Mouse (Mus musculus): ENCODE data around the gene Polr3c. TPM values are rescaled to one million over a fixed set of nuclear protein-coding genes. Genes with fewer than 3 reads are reported as not detected.

Polr3c gene
- total and polyA plus RNA-seq, 2 experiments from 2014 or later: 15.6 to 28.4 TPM

GRCm38 (mm10) chr3:96715854-96716253 is 11.6 kb downstream of the Polr3c start:
- H3K27me3 ChIP-seq (ENCODE audit: insufficient read depth, low read length): no peaks in the 10 kb centered on the region
- TF ChIP-seq CTCF (IDR thresholded peaks at IDR 0.05; ENCODE audit: low read depth): no peak
- ATAC-seq (no peak), DNase-seq (no peak)
- H3K9ac ChIP-seq: no peak overlapping the region
- WGBS: 86% methylated on average over 2 of the region's 2 CpGs
- H3K9me3 ChIP-seq (ENCODE audit: low read length): no peaks in the 10 kb centered on the region
- H3K4me1 ChIP-seq (ENCODE audit: insufficient read depth): no peaks in the 10 kb centered on the region
- H3K27ac ChIP-seq (ENCODE audit: low read depth, low read length): no peak overlapping the region
- H3K4me3 ChIP-seq (ENCODE audit: low read depth, low read length): no peak overlapping the region
- peaks cover 64% of the 10 kb centered on the region for H3K36me3 ChIP-seq (ENCODE audit: insufficient read depth)
- H3K4me2 ChIP-seq (ENCODE audit: low read depth): no peak overlapping the region

- Histone ChIP-seq H3K9ac (no peak overlapping the region), H3K4me3 (ENCODE audit: low read depth, low read length) (no peak overlapping the region), H3K36me3 (ENCODE audit: insufficient read depth) (peaks cover 62% of the 10 kb centered on the region), H3K9me3 (ENCODE audit: low read length) (no peaks in the 10 kb centered on the region), H3K27ac (ENCODE audit: low read depth, low read length) (no peak overlapping the region), H3K4me2 (ENCODE audit: low read depth) (no peak overlapping the region), H3K4me1 (ENCODE audit: insufficient read depth) (no peaks in the 10 kb centered on the region), H3K27me3 (ENCODE audit: insufficient read depth, low read length) (no peaks in the 10 kb centered on the region)
- DNase-seq (no peak), ATAC-seq (no peak)
- WGBS: 95% methylated on average over 5 of the region's 5 CpGs
- no peak for TF ChIP-seq CTCF (IDR thresholded peaks at IDR 0.05; ENCODE audit: low read depth)
These were observed 13.1 kb downstream of the Polr3c start for GRCm38 (mm10) chr3:96714286-96714685.

- H3K4me3 ChIP-seq (ENCODE audit: low read depth, low read length): peak overlapping the region; percentile 42
- peaks cover 46% of the 10 kb centered on the region for H3K36me3 ChIP-seq (ENCODE audit: insufficient read depth)
- H3K4me2 ChIP-seq (ENCODE audit: low read depth): peak overlapping the region; percentile 85
- peak overlapping the region; percentile 51 for H3K9ac ChIP-seq
- DNase-seq (no peak), ATAC-seq (no peak)
- no peaks in the 10 kb centered on the region for H3K4me1 ChIP-seq (ENCODE audit: insufficient read depth)
- no peak for TF ChIP-seq CTCF (IDR thresholded peaks at IDR 0.05; ENCODE audit: low read depth)
- H3K9me3 ChIP-seq (ENCODE audit: low read length): no peaks in the 10 kb centered on the region
- H3K27ac ChIP-seq (ENCODE audit: low read depth, low read length): no peak overlapping the region
- 49% methylated on average over 2 of the region's 2 CpGs for WGBS
- no peaks in the 10 kb centered on the region for H3K27me3 ChIP-seq (ENCODE audit: insufficient read depth, low read length)
These were observed 18.8 kb downstream of the Polr3c start for GRCm38 (mm10) chr3:96708684-96709064.

GRCm38 (mm10) chr3:96707903-96708683 is 19.3 kb downstream of the Polr3c start, which contains the start of gene Nudt17:
TSS of gene Nudt17 (minus strand) at chr3:96708562.
- TF ChIP-seq CTCF (IDR thresholded peaks at IDR 0.05; ENCODE audit: low read depth): peak; percentile 95
- Histone ChIP-seq H3K36me3 (ENCODE audit: insufficient read depth) (peaks cover 45% of the 10 kb centered on the region), H3K27me3 (ENCODE audit: insufficient read depth, low read length) (no peaks in the 10 kb centered on the region), H3K4me3 (ENCODE audit: low read depth, low read length) (peak within 1 kb of the TSS; percentile 42), H3K9ac (peak within 1 kb of the TSS; percentile 51), H3K9me3 (ENCODE audit: low read length) (no peaks in the 10 kb centered on the region), H3K4me1 (ENCODE audit: insufficient read depth) (no peaks in the 10 kb centered on the region), H3K4me2 (ENCODE audit: low read depth) (peak within 1 kb of the TSS; percentile 85), H3K27ac (ENCODE audit: low read depth, low read length) (no peak within 1 kb of the TSS)
- WGBS: 7% methylated on average over 42 of the region's 42 CpGs
- peak; percentile 92 for ATAC-seq
- DNase-seq: peak; percentile 85

- H3K36me3 ChIP-seq (ENCODE audit: insufficient read depth): peaks cover 43% of the 10 kb centered on the region
- WGBS: 79% methylated on average over 7 of the region's 7 CpGs
- H3K27ac ChIP-seq (ENCODE audit: low read depth, low read length): no peak overlapping the region
- no peaks in the 10 kb centered on the region for H3K27me3 ChIP-seq (ENCODE audit: insufficient read depth, low read length)
- DNase-seq: no peak
- TF ChIP-seq CTCF (IDR thresholded peaks at IDR 0.05; ENCODE audit: low read depth): no peak
- no peak overlapping the region for H3K9ac ChIP-seq
- H3K4me3 ChIP-seq (ENCODE audit: low read depth, low read length): no peak overlapping the region
- ATAC-seq: no peak
- no peaks in the 10 kb centered on the region for H3K4me1 ChIP-seq (ENCODE audit: insufficient read depth)
- no peaks in the 10 kb centered on the region for H3K9me3 ChIP-seq (ENCODE audit: low read length)
- H3K4me2 ChIP-seq (ENCODE audit: low read depth): no peak overlapping the region
These were observed 20.4 kb downstream of the Polr3c start for GRCm38 (mm10) chr3:96706984-96707383.

- no peaks in the 10 kb centered on the region for H3K9me3 ChIP-seq (ENCODE audit: low read length)
- no peak for DNase-seq
- no peaks in the 10 kb centered on the region for H3K27me3 ChIP-seq (ENCODE audit: insufficient read depth, low read length)
- no peak overlapping the region for H3K27ac ChIP-seq (ENCODE audit: low read depth, low read length)
- WGBS: 94% methylated on average over 11 of the region's 11 CpGs
- TF ChIP-seq CTCF (IDR thresholded peaks at IDR 0.05; ENCODE audit: low read depth): no peak
- no peak for ATAC-seq
- H3K36me3 ChIP-seq (ENCODE audit: insufficient read depth): peaks cover 43% of the 10 kb centered on the region
- H3K4me2 ChIP-seq (ENCODE audit: low read depth): no peak overlapping the region
- H3K9ac ChIP-seq: no peak overlapping the region
- no peak overlapping the region for H3K4me3 ChIP-seq (ENCODE audit: low read depth, low read length)
- H3K4me1 ChIP-seq (ENCODE audit: insufficient read depth): no peaks in the 10 kb centered on the region
These were observed 21.2 kb downstream of the Polr3c start for GRCm38 (mm10) chr3:96706217-96706616.

- no peak for ATAC-seq
These were observed 22.6 kb downstream of the Polr3c start for GRCm38 (mm10) chr3:96704778-96705177.

More at GRCm38 (mm10) chr3:96704778-96705177, 22.6 kb downstream of the Polr3c start:
- Histone ChIP-seq H3K4me3 (ENCODE audit: low read depth, low read length) (no peak overlapping the region), H3K27me3 (ENCODE audit: insufficient read depth, low read length) (no peaks in the 10 kb centered on the region), H3K4me1 (ENCODE audit: insufficient read depth) (no peaks in the 10 kb centered on the region), H3K36me3 (ENCODE audit: insufficient read depth) (peaks cover 45% of the 10 kb centered on the region), H3K9me3 (ENCODE audit: low read length) (no peaks in the 10 kb centered on the region), H3K27ac (ENCODE audit: low read depth, low read length) (no peak overlapping the region), H3K4me2 (ENCODE audit: low read depth) (no peak overlapping the region), H3K9ac (no peak overlapping the region)
- TF ChIP-seq CTCF (IDR thresholded peaks at IDR 0.05; ENCODE audit: low read depth): peak; percentile 47; the same call in 1 of the 2 replicates
- DNase-seq: no peak
- 67% methylated on average over 11 of the region's 11 CpGs for WGBS
